Mouse (Mus musculus) neutrophil, adult 83 days (primary cell): ENCODE results near the gene Klk1b5. TPM values are rescaled to one million over a fixed set of nuclear protein-coding genes. Genes with fewer than 3 reads are reported as not detected.

Experiments used
- total RNA-seq, 2 experiments: library from RNA; stranded (reverse); gene quantifications; one replicate each; pipeline ENCODE4 v1.2.4; 2023

The Klk1b5 gene
- not detected for total RNA-seq

DNA sequence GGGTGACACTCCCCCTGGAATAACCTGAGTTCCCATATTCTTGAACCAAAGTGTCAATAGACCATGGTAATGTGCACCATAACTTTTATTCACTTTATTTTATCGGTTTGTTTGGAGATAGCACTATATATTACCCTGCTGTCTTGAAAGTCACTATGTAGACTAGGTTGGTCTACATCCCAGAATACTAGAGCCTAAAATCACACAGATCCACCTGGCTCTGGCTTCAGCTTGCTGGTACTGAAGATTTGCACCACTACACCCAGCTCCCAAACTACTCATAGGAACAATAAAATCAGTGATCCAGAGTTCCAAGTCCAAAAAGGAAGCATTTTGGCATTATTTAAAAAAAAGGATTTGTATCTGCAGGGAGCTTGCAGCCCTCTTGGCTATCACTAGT, at the start of gene Klk1b5:
TSS of gene Klk1b5 (plus strand) at position 301 of the 400 bp plus-strand sequence.

DNA sequence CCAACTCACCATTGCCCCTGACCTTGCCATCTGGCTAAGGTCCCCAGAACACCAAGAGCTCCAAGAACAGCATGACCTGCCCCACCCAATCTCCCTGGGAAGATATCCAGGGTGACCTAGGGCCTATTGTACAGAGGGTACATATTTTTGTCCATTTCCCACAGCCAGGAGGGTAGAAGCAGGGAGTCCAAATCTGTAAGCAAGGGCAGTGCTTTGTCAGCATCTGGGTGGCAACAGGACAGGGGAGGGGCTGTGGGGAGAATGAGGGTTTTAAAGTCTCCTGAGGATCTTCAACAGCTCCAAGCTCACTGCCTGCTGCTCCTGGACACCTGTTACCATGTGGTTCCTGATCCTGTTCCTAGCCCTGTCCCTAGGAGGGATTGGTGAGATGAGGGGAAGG, 27.8 kb upstream of the Klk1b5 start, which contains the start of gene Klk1b24:
TSS of gene Klk1b24 (plus strand) at position 301 of the 400 bp plus-strand sequence.

DNA sequence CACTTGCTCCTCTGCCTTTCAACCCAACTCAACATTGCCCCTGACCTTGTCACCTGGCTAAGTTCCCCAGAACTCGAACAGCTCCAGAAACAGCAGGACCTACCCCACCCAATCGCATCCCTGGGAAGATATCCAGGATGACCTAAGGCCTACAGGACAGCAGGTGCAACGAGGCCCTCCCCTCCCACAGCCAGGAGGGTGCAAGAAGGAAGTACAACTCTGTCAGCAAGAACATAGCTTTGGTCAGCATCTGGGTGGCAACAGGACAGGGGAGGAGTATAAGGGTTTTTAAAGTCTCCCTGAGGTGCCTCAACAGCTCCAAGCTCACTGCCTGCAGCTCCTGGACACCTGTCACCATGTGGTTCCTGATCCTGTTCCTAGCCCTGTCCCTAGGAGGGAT, 17.9 kb upstream of the Klk1b5 start, which contains the start of gene Klk1b3:
TSS of gene Klk1b3 (plus strand) at position 301 of the 400 bp plus-strand sequence.

DNA sequence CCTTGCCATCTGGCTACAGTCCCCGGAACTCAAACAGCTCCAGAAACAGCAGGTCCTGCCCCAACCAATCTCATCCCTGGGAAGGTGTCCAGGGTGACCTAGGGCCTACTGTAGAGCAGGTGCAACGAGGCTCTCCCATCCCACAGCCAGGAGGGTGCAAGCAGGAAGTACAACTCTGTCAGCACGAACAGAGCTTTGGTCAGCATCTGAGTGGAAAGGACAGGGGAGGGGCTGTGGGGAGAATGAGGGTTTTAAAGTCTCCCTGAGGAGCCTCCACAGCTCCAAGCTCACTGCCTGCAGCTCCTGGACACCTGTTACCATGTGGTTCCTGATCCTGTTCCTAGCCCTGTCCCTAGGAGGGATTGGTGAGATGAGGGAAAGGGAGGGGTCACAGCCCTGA, 8.6 kb upstream of the Klk1b5 start, which contains the start of gene Klk1b4:
TSS of gene Klk1b4 (plus strand) at position 301 of the 400 bp plus-strand sequence.

DNA sequence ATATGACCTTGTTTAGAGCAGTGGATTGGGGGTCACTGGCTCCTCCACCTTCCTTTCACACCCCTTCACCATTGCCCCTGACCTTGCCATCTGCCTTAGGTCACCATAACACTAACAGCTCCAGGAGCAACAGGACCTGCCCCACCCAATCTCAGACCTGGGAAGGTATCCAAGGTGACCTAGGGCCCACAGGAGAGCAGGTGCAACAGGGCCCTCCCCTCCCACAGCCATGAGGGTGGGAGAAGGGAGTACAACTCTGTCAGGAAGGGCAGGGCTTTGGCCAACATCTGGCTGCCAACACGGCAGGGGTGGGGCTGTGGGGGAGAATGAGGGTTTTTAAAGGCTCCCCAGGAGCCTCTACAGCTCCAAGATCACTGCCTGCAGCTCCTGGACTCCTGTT, 9.3 kb downstream of the Klk1b5 start, which contains the start of gene Klk1:
TSS of gene Klk1 (plus strand) at position 285 of the 400 bp plus-strand sequence.

DNA sequence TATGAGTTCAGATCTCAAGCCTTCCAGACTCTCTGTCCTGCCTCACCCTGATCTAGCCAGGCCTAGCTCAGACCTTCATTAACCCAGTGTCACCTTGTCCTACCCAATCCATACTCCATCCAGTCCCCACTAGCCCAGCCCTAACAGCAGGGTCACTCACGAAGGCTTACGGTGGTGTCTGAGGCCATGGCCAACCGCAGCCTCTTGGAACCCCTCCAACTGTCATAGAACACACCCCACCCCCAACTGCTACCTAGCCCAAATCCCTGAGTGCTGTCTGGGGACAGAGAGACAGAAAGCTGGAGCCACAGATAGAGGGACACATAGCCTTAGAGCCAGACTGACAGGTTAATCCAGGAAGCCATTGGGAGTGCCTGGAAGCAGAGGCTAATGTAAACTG, 20.2 kb downstream of the Klk1b5 start, which contains the start of gene Gm36864:
TSS of gene Gm36864 (plus strand) at position 269 of the 400 bp plus-strand sequence.

DNA sequence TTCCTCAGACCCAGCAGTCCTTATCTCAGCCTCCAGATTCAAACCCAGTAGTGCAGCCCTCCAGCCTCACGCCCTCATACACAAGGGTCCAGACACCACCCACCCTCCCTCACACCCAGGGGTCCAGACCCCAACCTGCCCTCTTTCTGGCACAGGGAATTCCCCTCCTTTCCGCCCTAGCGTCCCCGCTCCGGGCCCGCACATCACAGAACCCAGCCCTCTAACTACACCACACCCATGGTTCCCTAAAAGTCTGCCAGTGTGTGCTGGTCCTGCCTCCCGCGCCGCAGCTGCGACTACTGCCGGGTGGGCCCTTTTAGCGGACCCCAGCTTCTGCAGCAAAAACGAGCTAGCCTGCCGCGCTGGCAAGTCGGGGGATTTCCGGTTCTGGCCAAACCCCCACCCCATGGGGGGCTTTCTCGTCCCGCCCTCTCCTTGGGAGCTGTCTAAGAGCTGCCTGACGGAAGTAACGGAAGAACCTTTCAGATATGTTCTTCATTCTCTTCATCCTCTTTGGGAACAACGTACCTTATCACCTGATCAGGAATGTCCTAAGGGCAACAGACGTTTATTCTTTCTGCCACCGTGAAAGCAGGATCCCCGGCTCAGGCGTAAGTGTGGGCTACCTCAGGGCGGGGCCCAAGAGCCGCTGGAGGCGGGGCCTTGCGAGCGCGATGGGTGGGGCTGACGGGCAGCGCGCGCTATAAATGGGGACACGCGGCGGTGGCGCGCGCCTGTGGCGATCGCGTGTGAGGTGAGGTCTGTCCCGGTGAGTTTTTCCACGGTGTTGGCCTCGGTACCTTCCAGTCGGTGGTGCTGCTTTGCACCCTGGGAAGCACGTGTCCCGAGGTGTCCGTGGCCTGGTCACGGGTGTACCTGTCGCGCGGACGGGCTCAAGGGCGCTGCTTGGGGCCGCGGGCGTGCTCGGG, 30.6 kb downstream of the Klk1b5 start, which contains the start of the genes 1700028J19Rik and 2410002F23Rik:
TSS of gene 1700028J19Rik (minus strand) at position 641 of the 929 bp plus-strand sequence.
TSS of gene 2410002F23Rik (plus strand) at position 668 of the 929 bp plus-strand sequence.

DNA sequence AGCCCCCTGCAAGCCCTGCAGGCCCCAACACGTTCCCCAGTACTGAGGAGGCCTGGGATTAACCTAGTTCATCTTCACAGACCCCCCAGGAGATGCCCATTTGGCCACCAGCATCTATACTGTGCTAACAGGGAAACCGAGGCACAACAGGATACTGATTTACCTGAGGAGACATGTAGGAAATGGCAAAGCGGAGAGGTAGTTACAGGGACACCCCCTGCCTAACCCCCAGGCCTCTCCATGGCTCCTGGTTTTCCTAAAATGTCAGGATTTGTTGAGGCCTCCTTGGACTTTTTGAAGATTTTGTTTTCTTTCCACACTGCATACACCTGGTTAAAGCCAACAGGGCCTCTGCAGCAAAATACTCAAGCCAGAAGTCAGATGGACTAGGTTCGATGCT, 41.5 kb downstream of the Klk1b5 start, which contains the start of gene Acp4:
TSS of gene Acp4 (minus strand) at position 101 of the 400 bp plus-strand sequence.

DNA sequence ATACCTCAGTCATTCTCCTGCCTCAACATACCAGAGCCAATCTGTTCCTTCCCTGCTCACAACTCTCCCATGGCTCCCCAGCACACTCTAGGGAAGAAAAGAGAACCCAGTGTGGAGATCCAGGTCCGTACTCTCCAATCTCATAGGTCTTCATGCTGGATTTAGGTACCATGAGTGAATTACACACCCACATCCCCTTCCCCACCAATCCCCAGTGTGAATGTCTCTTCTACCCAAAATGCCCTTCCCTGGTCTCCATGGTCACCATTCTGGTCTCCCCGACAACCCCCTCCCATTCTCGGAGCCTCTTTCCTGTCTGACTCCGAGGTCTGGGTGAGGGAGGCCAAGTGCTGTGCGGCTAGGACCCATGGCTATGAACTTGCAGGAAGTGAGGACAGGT, 45.4 kb downstream of the Klk1b5 start, which contains the start of gene Gm15517:
TSS of gene Gm15517 (plus strand) at position 301 of the 400 bp plus-strand sequence.

Other genes starting within 250 kb of the Klk1b5 start
- not detected for gene Klk1b1, start 249.2 kb upstream of the Klk1b5 start, total RNA-seq
- not detected for gene Klk1b9, start 239.9 kb upstream of the Klk1b5 start, total RNA-seq
- under 1 TPM in 1 of 2 experiments, not detected in 1; 0.66 TPM for gene Klk1b11, start 220.1 kb upstream of the Klk1b5 start, total RNA-seq
- not detected for gene Klk1b26, start 203.8 kb upstream of the Klk1b5 start, total RNA-seq
- gene Klk1b27, start 163.7 kb upstream of the Klk1b5 start, total RNA-seq: not detected
- gene Klk1b21, start 113.6 kb upstream of the Klk1b5 start, total RNA-seq: not detected
- gene Klk1b22, start 103.3 kb upstream of the Klk1b5 start, total RNA-seq: not detected
- gene Klk1b16, start 79.2 kb upstream of the Klk1b5 start, total RNA-seq: not detected
- not detected for gene Klk1b24, start 27.7 kb upstream of the Klk1b5 start, total RNA-seq
- not detected for gene Klk1b3, start 17.8 kb upstream of the Klk1b5 start, total RNA-seq
- not detected for gene Klk1b4, start 8.5 kb upstream of the Klk1b5 start, total RNA-seq
- not detected for gene Klk1, start 9.4 kb downstream of the Klk1b5 start, total RNA-seq
- gene Gm36864, start 20.2 kb downstream of the Klk1b5 start, total RNA-seq: not detected
- under 1 TPM; 0.66 to 0.90 TPM for gene 1700028J19Rik, start 30.8 kb downstream of the Klk1b5 start, total RNA-seq
- 10 to 100 TPM; 24.0 to 31.4 TPM for gene 2410002F23Rik, start 30.8 kb downstream of the Klk1b5 start, total RNA-seq
- not detected for gene Acp4, start 41.4 kb downstream of the Klk1b5 start, total RNA-seq
- not detected for gene Gm15517, start 45.5 kb downstream of the Klk1b5 start, total RNA-seq
- gene Clec11a, start 91.0 kb downstream of the Klk1b5 start, total RNA-seq: under 1 TPM; 0.61 to 0.93 TPM
- under 1 TPM; 0.26 to 0.46 TPM for gene Shank1, start 94.3 kb downstream of the Klk1b5 start, total RNA-seq
- gene Syt3, start 168.2 kb downstream of the Klk1b5 start, total RNA-seq: under 1 TPM in 1 of 2 experiments, not detected in 1; 0.24 TPM
- gene 1700008O03Rik, start 169.9 kb downstream of the Klk1b5 start, total RNA-seq: not detected
- not detected for gene Lrrc4b, start 213.1 kb downstream of the Klk1b5 start, total RNA-seq
- not detected for gene Aspdh, start 249.4 kb downstream of the Klk1b5 start, total RNA-seq